Mouse (Mus musculus) liver, adult 2 months (tissue): ENCODE results near the gene Taok2.

Experiments
- CTCF ChIP-seq: fragments of 200-500 bp; IDR thresholded peaks from 2 replicates; pipeline ENCODE4 v1.5.1; 2011; ENCODE audit warnings: low read depth, low read length, control low read depth
- POLR2A ChIP-seq: fragments of 200-500 bp; IDR thresholded peaks from 2 replicates; pipeline ENCODE4 v1.6.1; 2011; ENCODE audit warnings: low read length, control low read depth; ENCODE audit not compliant: insufficient read depth; ENCODE audit errors: extremely low read depth

DNA sequence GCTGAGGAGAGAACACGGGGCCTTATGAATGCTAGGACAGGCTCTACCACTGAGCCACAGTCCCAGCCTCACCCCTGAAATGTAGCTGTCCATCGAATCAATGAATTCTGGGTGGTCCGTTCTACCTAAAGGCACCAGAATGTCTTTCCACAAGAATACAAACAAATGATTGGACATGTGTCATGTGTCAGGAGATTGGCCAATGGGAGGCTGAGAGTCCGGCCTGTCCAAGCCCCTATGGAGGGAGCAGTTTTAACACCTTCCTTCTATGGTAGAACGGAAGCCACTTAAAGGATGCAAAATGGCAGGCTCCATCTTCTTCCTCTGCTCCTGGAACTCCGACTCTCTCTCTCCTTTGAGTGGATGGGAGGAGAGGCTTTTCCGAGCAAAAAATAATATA lies 66.9 kb downstream of the Taok2 start:
- TF ChIP-seq CTCF (no peak), POLR2A (no peak)
